Mouse (Mus musculus): ENCODE results near the gene Prss47. TPM values are rescaled to one million over a fixed set of nuclear protein-coding genes. Genes with fewer than 3 reads are reported as not detected.

Prss47 gene
- polyA plus RNA-seq, 1 experiment from 2014 or later, result not detected

DNA sequence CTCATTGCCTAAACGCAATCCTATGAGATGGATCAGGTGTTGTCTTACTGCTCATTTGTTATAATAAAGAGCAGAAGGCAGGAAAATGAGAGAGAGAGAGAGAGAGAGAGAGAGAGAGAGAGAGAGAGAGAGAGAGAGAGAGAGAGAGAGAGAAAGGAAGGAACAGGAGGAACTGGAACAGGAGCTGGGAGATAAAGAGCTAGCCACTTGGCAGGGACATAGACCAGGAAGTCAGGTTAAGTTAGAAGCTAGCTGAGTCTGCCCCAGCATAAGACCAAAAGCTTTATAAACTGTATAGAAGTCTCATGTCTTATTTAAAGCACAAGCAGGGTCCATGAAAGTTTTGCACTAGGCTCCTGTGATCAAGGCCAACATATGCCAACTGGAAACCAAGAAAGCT, 44.6 kb downstream of the Prss47 start:
- H3K36me3 ChIP-seq (ENCODE audit: control insufficient read depth, insufficient read depth, low read length), result no peaks in the 10 kb centered on the region
- no peak overlapping the region for H3K27ac ChIP-seq (ENCODE audit: low read length)
- no peaks in the 10 kb centered on the region for H3K27me3 ChIP-seq (ENCODE audit: control insufficient read depth, insufficient read depth, low read depth, low read length)
- ATAC-seq (ENCODE audit: low read depth), result no peak
- H3K4me3 ChIP-seq (ENCODE audit: low read length), result no peak overlapping the region
- no peak overlapping the region for H3K9ac ChIP-seq (ENCODE audit: low read length)
- no peak overlapping the region for H3K4me2 ChIP-seq (ENCODE audit: low read depth, low read length)
- WGBS, result 41% methylated on average over 1 of the region's 1 CpGs
- H3K9me3 ChIP-seq (ENCODE audit: control insufficient read depth, low read length), result no peaks in the 10 kb centered on the region
- no peaks in the 10 kb centered on the region for H3K4me1 ChIP-seq (replicated peaks; ENCODE audit: control insufficient read depth, insufficient read depth, low read length)

DNA sequence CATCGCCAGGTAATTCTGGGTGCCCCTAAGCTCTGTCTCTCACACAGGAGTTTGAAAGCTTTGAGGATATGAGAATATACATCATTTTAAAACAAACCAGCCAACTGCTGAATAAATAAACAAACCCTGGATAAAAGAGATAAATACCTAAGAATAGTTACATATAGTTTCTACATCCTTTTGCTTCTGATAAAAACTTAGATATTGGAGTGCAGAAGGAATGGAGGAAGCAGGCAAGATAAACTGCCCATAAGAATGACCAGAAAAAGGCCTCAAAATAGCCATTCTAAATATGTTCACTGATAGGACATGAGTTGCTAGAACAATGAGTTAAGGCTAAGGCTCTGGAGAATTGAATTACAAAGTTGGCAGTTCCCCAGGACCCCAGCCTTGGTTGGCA, 45.8 kb downstream of the Prss47 start:
- Histone ChIP-seq H3K4me1 (replicated peaks; ENCODE audit: control insufficient read depth, insufficient read depth, low read length) (no peaks in the 10 kb centered on the region), H3K36me3 (ENCODE audit: control insufficient read depth, insufficient read depth, low read length) (no peaks in the 10 kb centered on the region), H3K4me2 (ENCODE audit: low read depth, low read length) (no peak overlapping the region), H3K27me3 (ENCODE audit: control insufficient read depth, insufficient read depth, low read depth, low read length) (no peaks in the 10 kb centered on the region), H3K27ac (ENCODE audit: low read length) (no peak overlapping the region), H3K9ac (ENCODE audit: low read length) (no peak overlapping the region), H3K4me3 (ENCODE audit: low read length) (no peak overlapping the region), H3K9me3 (ENCODE audit: control insufficient read depth, low read length) (no peaks in the 10 kb centered on the region)
- 58% methylated on average over 1 of the region's 1 CpGs for WGBS
- no peak for ATAC-seq (ENCODE audit: low read depth)

DNA sequence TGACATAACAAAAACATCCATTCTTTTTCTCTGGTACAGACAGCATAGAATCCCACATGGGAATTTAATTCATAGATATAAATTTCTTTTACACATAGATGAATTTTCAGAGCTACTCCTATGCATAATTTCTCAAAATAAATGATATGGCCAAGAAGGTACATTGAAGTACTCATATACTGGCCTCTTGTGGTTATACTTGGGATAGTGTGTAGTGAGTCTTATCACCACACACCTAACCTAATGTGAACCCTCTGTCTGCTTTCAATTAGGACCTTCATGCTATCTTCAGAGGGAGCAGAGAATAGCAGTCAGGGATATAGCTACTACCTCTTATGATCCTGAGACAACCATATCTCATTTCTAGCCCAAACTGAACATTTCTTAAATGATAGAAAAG, 47.1 kb downstream of the Prss47 start:
- H3K9ac ChIP-seq (ENCODE audit: low read length), result no peak overlapping the region
- H3K4me3 ChIP-seq (ENCODE audit: low read length), result no peak overlapping the region
- ATAC-seq (ENCODE audit: low read depth), result no peak
- no peaks in the 10 kb centered on the region for H3K4me1 ChIP-seq (replicated peaks; ENCODE audit: control insufficient read depth, insufficient read depth, low read length)
- no peaks in the 10 kb centered on the region for H3K9me3 ChIP-seq (ENCODE audit: control insufficient read depth, low read length)
- H3K36me3 ChIP-seq (ENCODE audit: control insufficient read depth, insufficient read depth, low read length), result no peaks in the 10 kb centered on the region
- no peaks in the 10 kb centered on the region for H3K27me3 ChIP-seq (ENCODE audit: control insufficient read depth, insufficient read depth, low read depth, low read length)
- H3K4me2 ChIP-seq (ENCODE audit: low read depth, low read length), result no peak overlapping the region
- H3K27ac ChIP-seq (ENCODE audit: low read length), result no peak overlapping the region

Other genes starting within 250 kb of the Prss47 start
- 0.03 and 0.04 TPM in 2 replicates for gene Cntnap3, start 148.8 kb downstream of the Prss47 start, polyA plus RNA-seq (2015; fragmentation: Nextera tagmentation; extraction: Ambion mirVana)
- not detected in 2 replicates for gene Spata31, start 135.4 kb downstream of the Prss47 start, polyA plus RNA-seq (2015; fragmentation: Nextera tagmentation; extraction: Ambion mirVana)
- not detected in 2 replicates for gene Spata31d1c, start 19.7 kb downstream of the Prss47 start, polyA plus RNA-seq (2015; fragmentation: Nextera tagmentation; extraction: Ambion mirVana)
- 53.8 and 56.0 TPM in 2 replicates for gene Mfsd14b, start 60.2 kb upstream of the Prss47 start, polyA plus RNA-seq (2015; fragmentation: Nextera tagmentation; extraction: Ambion mirVana)
- not detected in 2 replicates for gene Olfr465-ps1, start 85.3 kb upstream of the Prss47 start, polyA plus RNA-seq (2015; fragmentation: Nextera tagmentation; extraction: Ambion mirVana)
- gene Olfr466, start 97.5 kb upstream of the Prss47 start, polyA plus RNA-seq (2015; fragmentation: Nextera tagmentation; extraction: Ambion mirVana), result not detected in 2 replicates
- gene Nlrp4f, start 153.2 kb upstream of the Prss47 start, polyA plus RNA-seq (2015; fragmentation: Nextera tagmentation; extraction: Ambion mirVana), result not detected in 2 replicates
- not detected in 2 replicates for gene Gm10775, start 206.8 kb upstream of the Prss47 start, polyA plus RNA-seq (2015; fragmentation: Nextera tagmentation; extraction: Ambion mirVana)
- 9.9 and 10.9 TPM in 2 replicates for gene Zfp369, start 226.1 kb upstream of the Prss47 start, polyA plus RNA-seq (2015; fragmentation: Nextera tagmentation; extraction: Ambion mirVana)

Measured in lung, embryonic 16.5 days (tissue).